Mouse (Mus musculus) cerebellum, postnatal 14 days (tissue): ENCODE results near the gene Noto.

Source experiments
- DNase-seq, 2 experiments: peaks; one replicate each; pipeline ENCODE4 v3.0.0; 2021; ENCODE audit warnings: mixed read lengths in 2 of 2

The Noto gene

GRCm38 (mm10) chr6:85423836-85424379 lies at the start of gene Noto:
Gene Noto (plus strand): TSS chr6:85423886.
- DNase-seq = no peak

GRCm38 (mm10) chr6:85373951-85374733 lies 49.5 kb upstream of the Noto start, which contains the start of gene Rab11fip5:
Gene Rab11fip5 (minus strand): TSS chr6:85374634.
- peak in 1 of 2 experiments; percentile 47 for DNase-seq

DNA sequence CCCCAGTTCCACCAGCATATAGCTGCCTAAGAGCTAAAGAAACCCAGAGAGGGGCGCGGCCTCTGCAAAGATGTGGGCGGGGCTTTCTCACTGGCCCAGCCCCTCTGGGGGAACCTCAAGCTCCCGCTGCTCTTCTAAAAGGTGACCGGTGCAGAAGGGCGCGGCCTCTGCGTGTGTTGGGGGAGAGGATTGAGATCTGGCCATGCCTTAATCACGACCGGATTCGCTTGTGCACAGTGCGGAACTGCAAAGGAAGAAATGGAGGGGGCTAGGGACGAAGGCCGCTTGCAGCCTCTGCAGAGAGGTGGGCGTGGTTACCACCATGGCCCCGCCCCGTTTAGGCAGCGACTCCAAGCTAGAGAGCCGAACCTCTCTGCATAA lies 49.0 kb upstream of the Noto start:
- peak; percentile 95 to 97 for DNase-seq

GRCm38 (mm10) chr6:85377066-85377734 lies 46.5 kb upstream of the Noto start:
- DNase-seq = no peak

GRCm38 (mm10) chr6:85377876-85378275 lies 45.8 kb upstream of the Noto start:
- DNase-seq = no peak

DNA sequence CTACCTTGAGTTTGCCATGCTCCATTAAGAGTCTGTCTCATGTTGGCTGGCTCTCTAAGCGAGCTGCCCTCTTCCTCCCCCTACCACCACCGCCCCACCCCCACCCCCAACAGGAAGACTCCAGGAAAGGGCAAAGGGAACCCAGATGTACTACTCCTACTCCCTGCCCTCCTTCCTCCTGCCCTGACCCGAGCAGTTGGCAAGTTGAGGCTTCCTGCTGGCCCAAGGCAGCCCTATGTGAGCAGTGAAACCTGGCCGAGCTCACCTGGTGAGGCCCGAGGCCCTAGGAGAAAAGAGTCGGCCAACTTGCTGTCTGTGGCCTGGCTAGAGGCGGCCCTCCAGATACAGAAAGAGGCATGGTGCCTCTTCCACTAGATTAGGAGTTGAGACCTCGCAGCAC lies 45.1 kb upstream of the Noto start:
- DNase-seq = no peak

- DNase-seq = peak; percentile 82 to 85
These were observed 43.3 kb upstream of the Noto start for GRCm38 (mm10) chr6:85380201-85380900.

- DNase-seq = peak in 1 of 2 experiments; percentile 31
These were observed 42.6 kb upstream of the Noto start for GRCm38 (mm10) chr6:85380901-85381647.

GRCm38 (mm10) chr6:85381648-85382020 lies 42.1 kb upstream of the Noto start:
- DNase-seq = no peak

- DNase-seq = no peak
These were observed 40.9 kb upstream of the Noto start for GRCm38 (mm10) chr6:85382791-85383190.

DNA sequence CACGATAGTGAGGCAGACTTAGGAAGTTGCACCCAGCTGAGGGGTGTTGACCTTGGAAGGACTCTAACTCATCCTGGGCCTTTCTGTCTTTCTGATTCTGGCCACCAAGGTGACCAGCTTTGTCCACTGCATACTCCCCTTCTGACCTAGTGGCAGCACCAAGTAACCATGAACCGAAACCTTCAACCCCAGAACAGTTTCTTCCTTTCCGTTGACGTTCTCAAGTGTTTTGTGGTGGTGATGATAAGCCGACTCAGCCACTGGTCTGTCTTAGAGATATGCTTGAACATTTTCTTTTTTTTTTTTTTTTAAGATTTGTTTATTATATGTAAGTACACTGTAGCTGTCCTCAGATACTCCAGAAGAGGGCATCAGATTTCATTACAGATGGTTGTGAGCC lies 35.1 kb upstream of the Noto start:
- DNase-seq = no peak

- peak; percentile 85 to 89 for DNase-seq
These were observed 31.9 kb upstream of the Noto start for GRCm38 (mm10) chr6:85391803-85392202.

GRCm38 (mm10) chr6:85395360-85395759 lies 28.3 kb upstream of the Noto start:
- DNase-seq = no peak

- DNase-seq = peak; percentile 40 to 45
These were observed 26.5 kb upstream of the Noto start for GRCm38 (mm10) chr6:85397165-85397564.

DNA sequence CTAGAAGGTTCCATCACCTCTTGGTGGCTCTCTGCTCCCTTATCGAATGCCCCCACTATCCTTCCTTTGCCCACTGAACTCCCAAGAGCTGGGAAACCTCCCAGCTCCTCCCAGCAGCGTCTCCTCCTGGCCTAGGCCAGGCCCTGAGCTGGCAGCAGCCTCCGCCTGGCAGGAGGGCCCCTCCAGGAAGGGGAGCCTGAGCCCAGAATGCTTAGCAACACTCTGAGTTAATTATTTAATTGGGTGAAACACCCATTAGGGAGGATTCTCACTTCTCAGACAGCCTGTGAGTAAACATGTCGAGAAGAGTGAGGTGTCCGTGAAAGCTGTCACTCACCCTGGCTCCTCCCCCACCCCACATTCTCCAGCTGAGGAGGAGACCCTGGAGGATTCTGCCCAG lies 24.0 kb upstream of the Noto start:
- DNase-seq = peak; percentile 11 to 12

- DNase-seq = no peak
These were observed 21.1 kb upstream of the Noto start for GRCm38 (mm10) chr6:85402613-85403012.

DNA sequence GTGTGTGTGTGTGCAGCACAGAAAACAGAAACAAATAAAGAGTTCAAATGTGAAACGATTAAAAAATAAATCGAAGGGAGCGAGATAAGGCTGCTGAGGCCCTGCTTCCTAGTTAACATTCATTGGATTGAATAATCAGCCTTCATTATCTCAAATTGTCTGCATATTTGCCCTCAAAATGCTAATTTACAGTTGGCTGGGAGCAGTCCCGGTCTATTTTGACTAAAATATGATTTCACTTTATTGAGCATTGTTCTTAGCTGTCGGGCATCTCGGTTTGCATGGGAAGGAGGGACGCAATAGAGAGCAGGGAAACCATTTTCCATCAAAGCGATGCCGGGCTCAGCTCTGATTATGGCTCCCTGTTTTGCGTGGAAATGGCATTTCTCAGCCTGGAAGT lies 20.6 kb upstream of the Noto start:
- DNase-seq = no peak

DNA sequence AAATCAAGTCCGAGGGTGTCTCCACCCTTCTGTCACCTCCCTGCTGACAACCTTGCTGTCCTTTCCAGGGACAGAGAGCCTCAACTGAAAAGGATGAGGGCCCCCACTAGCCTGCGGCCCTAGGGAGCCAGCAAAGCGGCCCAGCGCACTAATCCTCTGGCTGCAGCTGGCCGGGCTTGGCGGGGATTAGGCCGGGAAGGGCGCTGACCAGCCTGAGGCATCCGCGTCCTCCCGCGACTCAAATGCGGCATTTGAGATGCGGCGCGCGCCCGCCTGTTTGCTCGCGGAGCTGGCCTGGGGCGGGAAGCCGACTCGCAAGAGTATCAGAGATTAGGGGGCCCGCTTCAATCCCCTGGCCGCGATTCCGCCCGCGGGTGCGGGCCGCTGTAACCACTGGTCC lies 14.7 kb upstream of the Noto start:
- DNase-seq = peak; percentile 20 to 22

DNA sequence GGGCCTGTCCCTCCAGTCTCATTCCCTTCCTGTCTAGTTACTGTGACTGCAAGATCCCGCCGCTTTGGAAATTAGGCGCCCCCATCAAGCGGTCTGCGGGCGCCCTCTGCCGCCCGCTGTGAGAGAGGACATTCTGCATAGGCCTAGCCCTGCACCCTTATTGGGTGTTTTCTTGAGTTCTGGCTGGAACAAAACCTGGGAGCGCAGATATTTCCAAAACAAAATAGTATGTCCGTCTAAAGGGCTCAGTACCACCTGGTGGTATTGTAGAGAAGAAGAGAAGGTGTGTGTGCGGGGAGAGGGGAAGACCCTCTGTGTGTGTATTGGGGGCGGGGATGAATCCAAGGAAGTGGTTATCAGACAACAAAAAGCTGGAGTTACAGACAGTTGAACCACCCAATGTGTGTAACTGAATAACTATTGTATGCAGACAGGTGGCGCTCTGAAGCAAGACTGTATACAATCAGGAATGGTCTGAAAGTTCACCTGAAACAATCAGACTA lies 12.9 kb upstream of the Noto start:
- DNase-seq = peak; percentile 60 to 63

DNA sequence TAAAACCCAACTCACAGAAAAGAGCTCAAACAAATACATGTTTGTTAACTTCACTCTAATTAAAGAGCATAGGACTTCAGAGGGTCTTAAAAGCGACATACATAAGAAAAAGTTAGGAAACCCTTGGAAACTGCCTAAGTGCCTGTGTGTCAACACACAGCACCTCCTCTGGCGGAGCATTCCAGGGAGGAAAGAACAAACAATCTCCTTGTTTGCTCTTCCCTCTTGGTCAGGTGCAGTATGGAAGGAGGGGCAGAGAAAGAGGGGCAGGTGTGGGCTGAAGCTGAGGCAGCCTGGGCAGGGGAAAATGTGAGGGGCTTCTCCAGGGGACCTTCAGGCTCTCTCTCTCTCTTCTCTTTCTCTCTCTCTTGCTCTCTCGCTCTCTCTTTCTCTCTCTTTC lies 7.9 kb upstream of the Noto start:
- DNase-seq = no peak

GRCm38 (mm10) chr6:85419150-85419549 lies 4.5 kb upstream of the Noto start:
- DNase-seq = no peak

DNA sequence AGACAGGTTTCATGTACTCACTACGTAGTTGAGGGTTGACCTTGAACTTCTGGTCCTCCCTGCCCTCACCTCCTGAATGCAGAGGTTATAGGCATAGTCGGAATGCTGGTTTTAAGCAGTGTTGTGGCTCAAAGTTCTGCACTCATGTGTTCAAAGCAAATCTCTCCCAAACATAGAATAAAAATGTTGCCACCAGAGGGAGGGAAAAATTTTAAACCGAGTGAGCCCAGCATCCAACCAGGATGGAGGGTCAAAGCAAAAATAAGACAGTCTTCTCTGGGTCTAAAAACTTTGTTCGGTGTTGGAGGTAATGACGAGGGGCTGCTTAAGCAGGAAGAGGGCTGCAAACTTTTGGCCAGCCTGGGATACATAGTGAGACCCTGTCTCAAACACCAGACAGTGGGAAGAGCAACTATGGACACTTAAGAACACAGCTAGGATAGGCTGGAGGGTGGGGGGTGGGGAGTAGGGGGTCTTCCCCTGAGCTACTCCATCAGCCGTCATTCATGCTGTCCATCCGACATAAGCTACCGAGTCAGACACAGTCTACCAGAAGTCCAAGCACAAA lies 7.7 kb downstream of the Noto start:
- DNase-seq = no peak
